In genomic region chr15:83447791-83448544, GRCm38 (mm10) we compare ENCODE assay signal across 8 mouse cellular contexts. TPM values are rescaled to one million over a fixed set of nuclear protein-coding genes. Genes with fewer than 3 reads are reported as not detected.
A peak's percentile ranks its signal among the peaks of the same experiment; 100 is the strongest.
DNase-seq lines count a peak whose midpoint lies in the region; ATAC-seq and TF ChIP-seq lines count a peak whose summit lies in the region.

No protein-coding gene starts in this region.

- WGBS in heart, embryonic 13.5 days: 34% methylated on average over 10 of the region's 10 CpGs
- 59% methylated on average over 10 of the region's 10 CpGs for WGBS in neural tube, embryonic 15.5 days

- no peak for TF ChIP-seq POLR2A in bone marrow macrophage, adult 2 months (IDR thresholded peaks at IDR 0.05; ENCODE audit: borderline replicate concordance, low read depth, low read length)

- peak overlapping the region; percentile 42 for H3K4me2 ChIP-seq in heart, embryonic 13.5 days
- H3K4me2 ChIP-seq in neural tube, embryonic 15.5 days: no peak overlapping the region

- peak overlapping the region; percentile 92 for H3K27ac ChIP-seq in heart, embryonic 13.5 days (replicated peaks)
- peak overlapping the region; percentile 45 for H3K27ac ChIP-seq in bone marrow macrophage, adult 2 months (ENCODE audit: insufficient read depth, low read depth, low read length)
- no peak overlapping the region for H3K27ac ChIP-seq in neural tube, embryonic 15.5 days (replicated peaks)

- TF ChIP-seq CTCF in bone marrow macrophage, adult 2 months (IDR thresholded peaks at IDR 0.05; ENCODE audit: low read depth, low read length): no peak

- no peaks in the 10 kb centered on the region for H3K27me3 ChIP-seq in heart, embryonic 13.5 days (replicated peaks)
- no peaks in the 10 kb centered on the region for H3K27me3 ChIP-seq in neural tube, embryonic 15.5 days (replicated peaks)

- H3K36me3 ChIP-seq in heart, embryonic 13.5 days: no peaks in the 10 kb centered on the region
- no peaks in the 10 kb centered on the region for H3K36me3 ChIP-seq in neural tube, embryonic 15.5 days

- H3K9ac ChIP-seq in heart, embryonic 13.5 days: peak overlapping the region; percentile 50; the same call in 1 of the 2 replicates
- no peak overlapping the region for H3K9ac ChIP-seq in neural tube, embryonic 15.5 days (replicated peaks)

- intact Hi-C loops in heart, postnatal 25 days (cut with DNase I): no loop called here

- peaks cover 91% of the 10 kb centered on the region for H3K4me1 ChIP-seq in heart, embryonic 13.5 days
- peaks cover 80% of the 10 kb centered on the region for H3K4me1 ChIP-seq in bone marrow macrophage, adult 2 months (ENCODE audit: control insufficient read depth, insufficient read depth, low read length)
- peaks cover 27% of the 10 kb centered on the region for H3K4me1 ChIP-seq in neural tube, embryonic 15.5 days

- no peaks in the 10 kb centered on the region for H3K9me3 ChIP-seq in heart, embryonic 13.5 days
- H3K9me3 ChIP-seq in neural tube, embryonic 15.5 days (replicated peaks): no peaks in the 10 kb centered on the region

- no peak for DNase-seq in heart, postnatal 25 days (ENCODE audit: low spot score)
- DNase-seq in layer of hippocampus, postnatal 14 days (ENCODE audit: low spot score in 2 of 2): peak; percentile 47 to 71
- peak; percentile 78 for DNase-seq in right cerebral cortex, adult 18-20 months
- DNase-seq in embryo, embryonic 10.5 days (ENCODE audit: low spot score): no peak
- no peak for DNase-seq in thymus, postnatal 36 days

- no peak overlapping the region for H3K4me3 ChIP-seq in heart, embryonic 13.5 days
- peak overlapping the region; percentile 25; the same call in 1 of the 2 replicates for H3K4me3 ChIP-seq in bone marrow macrophage, adult 2 months (ENCODE audit: insufficient read depth, low read length)
- no peak overlapping the region for H3K4me3 ChIP-seq in neural tube, embryonic 15.5 days (replicated peaks)

- no peak for ATAC-seq in heart, embryonic 13.5 days (ENCODE audit: extremely low read depth, insufficient number of reproducible peaks, low FRiP score, low TSS enrichment)
- no peak for ATAC-seq in neural tube, embryonic 15.5 days (ENCODE audit: low FRiP score)

RNA-seq across cellular contexts. Expression of gene Pacsin2, which starts 16.4 kb away (rescaled TPM):
- 56.8 and 57.8 TPM in 2 replicates for polyA plus RNA-seq in heart, embryonic 13.5 days (2015; fragmentation: Nextera tagmentation; extraction: Ambion mirVana)
- 100 to 1,000 TPM; 179 to 215 TPM for total RNA-seq in heart, postnatal 25 days (2021)
- polyA plus RNA-seq in bone marrow macrophage, adult 2 months (2012; ENCODE audit: insufficient read depth, insufficient read length, missing spikeins): 61.4 and 63.7 TPM in 2 replicates
- total RNA-seq in layer of hippocampus, postnatal 14 days (2021): 10 to 100 TPM; 50.2 to 55.7 TPM
- 25.2 and 39.3 TPM in 2 replicates for polyA plus RNA-seq in neural tube, embryonic 15.5 days (2015; fragmentation: Nextera tagmentation; extraction: Ambion mirVana)

Comparison
In these comparisons a context has a peak if more than half of its experiments do, and no peak if none do; other contexts are left out.
1. DNase-seq: peak in layer of hippocampus, postnatal 14 days (2 of 2) and right cerebral cortex, adult 18-20 months (single experiment); none in heart, postnatal 25 days (single experiment), embryo, embryonic 10.5 days (single experiment) and thymus, postnatal 36 days (0 of 2).